Mouse (Mus musculus): ENCODE results near the gene Vti1b.

Gene Vti1b

GRCm38 (mm10) chr12:79136949-79137348, 35.5 kb downstream of the Vti1b start:
- DNase-seq = no peak

GRCm38 (mm10) chr12:79135105-79135504, 37.4 kb downstream of the Vti1b start:
- DNase-seq = no peak

- no peak for DNase-seq
These were observed 37.8 kb downstream of the Vti1b start for GRCm38 (mm10) chr12:79134676-79135075.

GRCm38 (mm10) chr12:79131706-79132460, 40.6 kb downstream of the Vti1b start:
- no peak for DNase-seq

GRCm38 (mm10) chr12:79131178-79131675, 41.2 kb downstream of the Vti1b start:
- DNase-seq = no peak

GRCm38 (mm10) chr12:79130299-79131177, 41.9 kb downstream of the Vti1b start, which contains the start of gene Arg2:
Gene Arg2, plus strand, starts transcription at chr12:79130777.
- DNase-seq = peak; percentile 83

- DNase-seq = no peak
These were observed 49.6 kb downstream of the Vti1b start for GRCm38 (mm10) chr12:79122820-79123219.

- no peak for DNase-seq
These were observed 53.5 kb downstream of the Vti1b start for GRCm38 (mm10) chr12:79118991-79119390.

Measured in cerebellum, adult 9-11 months (tissue).